Comparison of ENCODE assay signal across 8 mouse cellular contexts in the genomic region with DNA sequence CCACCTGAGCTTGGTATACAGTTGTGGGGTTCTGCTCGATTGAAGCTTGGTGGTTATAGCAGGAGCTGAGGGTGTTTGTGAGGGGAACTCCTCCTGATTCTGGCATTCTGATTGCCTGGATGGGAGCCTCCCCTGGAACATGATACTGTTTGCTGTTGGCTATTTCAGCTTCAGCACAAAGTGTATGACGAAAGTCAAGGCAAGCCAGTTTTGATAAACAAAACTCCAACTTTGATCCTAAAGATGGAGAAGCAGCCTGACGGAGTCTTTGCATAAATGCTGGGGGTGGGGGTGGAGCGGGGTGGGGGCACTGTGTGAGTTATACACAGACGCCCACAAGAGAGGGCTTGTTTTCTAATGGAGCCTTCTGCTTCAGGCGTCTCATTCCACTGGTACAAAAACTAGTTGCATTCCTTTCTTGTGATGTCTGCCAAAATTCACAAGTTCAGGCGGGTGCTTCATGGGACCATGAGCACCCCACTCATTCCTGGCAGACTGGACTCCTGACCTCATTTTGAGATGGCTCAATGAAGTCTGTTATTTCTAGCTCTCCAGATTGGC. TPM values are rescaled to one million over a fixed set of nuclear protein-coding genes. Genes with fewer than 3 reads are reported as not detected.
DNase-seq lines count a peak whose midpoint lies in the region; ATAC-seq and TF ChIP-seq lines count a peak whose summit lies in the region.

No protein-coding gene starts in this region.

- H3K4me1 ChIP-seq in midbrain, embryonic 13.5 days (replicated peaks): no peaks in the 10 kb centered on the region
- no peaks in the 10 kb centered on the region for H3K4me1 ChIP-seq in hindbrain, embryonic 11.5 days (replicated peaks; ENCODE audit: control insufficient read depth, insufficient read depth, low read length)

- H3K79me2 ChIP-seq in myocyte (ENCODE audit: control insufficient read depth, insufficient read depth): no peaks in the 10 kb centered on the region

- TF ChIP-seq POLR2A in myocyte (IDR thresholded peaks at IDR 0.05; ENCODE audit: insufficient read length, low read depth): no peak

- no peak overlapping the region for H3K9ac ChIP-seq in midbrain, embryonic 13.5 days (replicated peaks)
- H3K9ac ChIP-seq in hindbrain, embryonic 11.5 days (ENCODE audit: low read depth, low read length): no peak overlapping the region

- no peak overlapping the region for H3ac ChIP-seq in myocyte (ENCODE audit: control insufficient read depth, insufficient read length)

- H3K9me3 ChIP-seq in midbrain, embryonic 13.5 days: no peaks in the 10 kb centered on the region
- no peaks in the 10 kb centered on the region for H3K9me3 ChIP-seq in hindbrain, embryonic 11.5 days (ENCODE audit: control insufficient read depth, low read length)

- no peaks in the 10 kb centered on the region for H3K27me3 ChIP-seq in myocyte (ENCODE audit: control insufficient read depth, insufficient read depth, insufficient read length)
- H3K27me3 ChIP-seq in midbrain, embryonic 13.5 days: no peaks in the 10 kb centered on the region
- H3K27me3 ChIP-seq in hindbrain, embryonic 11.5 days (ENCODE audit: control insufficient read depth, insufficient read depth, low read length): no peaks in the 10 kb centered on the region

- no peak overlapping the region for H3K4me3 ChIP-seq in myocyte
- H3K4me3 ChIP-seq in midbrain, embryonic 13.5 days (replicated peaks): no peak overlapping the region
- H3K4me3 ChIP-seq in hindbrain, embryonic 11.5 days (ENCODE audit: low read depth, low read length): no peak overlapping the region

- 72% methylated on average over 7 of the region's 7 CpGs for WGBS in midbrain, embryonic 13.5 days
- WGBS in hindbrain, embryonic 11.5 days: 66% methylated on average over 7 of the region's 7 CpGs

- no peak for ATAC-seq in midbrain, embryonic 13.5 days
- ATAC-seq in hindbrain, embryonic 11.5 days (ENCODE audit: low FRiP score): no peak

- DNase-seq in adrenal gland, adult 2 months: peak; percentile 32
- DNase-seq in adrenal gland, adult 8-10 months: no peak
- peak; percentile 51 for DNase-seq in retina, postnatal 1 day
- DNase-seq in retina, embryonic 14.5 days (ENCODE audit: low spot score): no peak
- DNase-seq in kidney, adult 8-10 months: peak; percentile 71 to 83
- no peak for DNase-seq in hindbrain, embryonic 11.5 days (ENCODE audit: low spot score)

- no peaks in the 10 kb centered on the region for H3K36me3 ChIP-seq in myocyte (ENCODE audit: control insufficient read depth, insufficient read depth)
- no peaks in the 10 kb centered on the region for H3K36me3 ChIP-seq in midbrain, embryonic 13.5 days
- H3K36me3 ChIP-seq in hindbrain, embryonic 11.5 days (ENCODE audit: control insufficient read depth, insufficient read depth, low read length): no peaks in the 10 kb centered on the region

- H3K27ac ChIP-seq in midbrain, embryonic 13.5 days: no peak overlapping the region
- H3K27ac ChIP-seq in hindbrain, embryonic 11.5 days (ENCODE audit: low read depth, low read length): no peak overlapping the region

- H3K4me2 ChIP-seq in myocyte (ENCODE audit: low read depth): peak overlapping the region; percentile 43
- H3K4me2 ChIP-seq in midbrain, embryonic 13.5 days (replicated peaks): no peak overlapping the region
- H3K4me2 ChIP-seq in hindbrain, embryonic 11.5 days (replicated peaks; ENCODE audit: low read depth, low read length): no peak overlapping the region

TF ChIP-seq in myocyte, 11 proteins besides CTCF, POLR2A, EP300 and RAD21:
- TF ChIP-seq E2F4 (IDR thresholded peaks at IDR 0.05; ENCODE audit: insufficient read depth) (no peak), TCF12 (IDR thresholded peaks at IDR 0.05; ENCODE audit: insufficient read depth, poor library complexity, severe bottlenecking) (no peak), TCF3 (IDR thresholded peaks at IDR 0.05; ENCODE audit: insufficient read length, low read depth) (no peak), CEBPB (IDR thresholded peaks at IDR 0.05; ENCODE audit: insufficient read depth, poor library complexity, severe bottlenecking) (peak; percentile 95), MAX (IDR thresholded peaks at IDR 0.05; ENCODE audit: low read depth) (no peak), REST (IDR thresholded peaks at IDR 0.05; ENCODE audit: insufficient read depth, insufficient read length) (no peak)

RNA-seq across cellular contexts. Expression of a gene that starts 30.2 kb away (rescaled TPM):
- 100 to 1,000 TPM; 215 to 516 TPM for total RNA-seq in adrenal gland, adult 2 months (2021)
- 61.3 and 81.3 TPM in 2 replicates for polyA plus RNA-seq in adrenal gland, adult 2 months (2012; rRNA removed)
- total RNA-seq in adrenal gland, adult 8-10 months (2022): 100 to 1,000 TPM; 197 to 449 (median 314) TPM
- polyA plus RNA-seq in myocyte (2012; fragmentation: generic; extraction: Trizol): 778 TPM
- polyA plus RNA-seq in midbrain, embryonic 13.5 days (2015; fragmentation: Nextera tagmentation; extraction: Ambion mirVana): 104 TPM in 2 replicates
- 122 and 135 TPM in 2 replicates for polyA plus RNA-seq in hindbrain, embryonic 11.5 days (2014; fragmentation: Nextera tagmentation; extraction: Ambion mirVana)

RNA-seq across cellular contexts. Expression of a gene that starts 31.2 kb away (rescaled TPM):
- total RNA-seq in adrenal gland, adult 2 months (2021): 1 to 10 TPM; 2.8 to 4.7 TPM
- 19.1 and 19.8 TPM in 2 replicates for polyA plus RNA-seq in adrenal gland, adult 2 months (2012; rRNA removed)
- 1 to 10 TPM; 3.3 to 5.1 (median 4.7) TPM for total RNA-seq in adrenal gland, adult 8-10 months (2022)
- polyA plus RNA-seq in myocyte (2012; fragmentation: generic; extraction: Trizol): 11.4 TPM
- 16.6 and 19.4 TPM in 2 replicates for polyA plus RNA-seq in midbrain, embryonic 13.5 days (2015; fragmentation: Nextera tagmentation; extraction: Ambion mirVana)
- polyA plus RNA-seq in hindbrain, embryonic 11.5 days (2014; fragmentation: Nextera tagmentation; extraction: Ambion mirVana): 7.3 and 7.4 TPM in 2 replicates

Comparison
In these comparisons a context has a peak if more than half of its experiments do, and no peak if none do; other contexts are left out.
1. DNase-seq: peak in adrenal gland, adult 2 months (single experiment), retina, postnatal 1 day (single experiment) and kidney, adult 8-10 months (2 of 2); none in adrenal gland, adult 8-10 months (single experiment), retina, embryonic 14.5 days (single experiment) and hindbrain, embryonic 11.5 days (single experiment).